Comparison of ENCODE assay signal across 8 mouse cellular contexts in genomic region chr6:83053136-83053960, GRCm38 (mm10). TPM values are rescaled to one million over a fixed set of nuclear protein-coding genes. Genes with fewer than 3 reads are reported as not detected.
A peak's percentile ranks its signal among the peaks of the same experiment; 100 is the strongest.
DNase-seq lines count a peak whose midpoint lies in the region; ATAC-seq and TF ChIP-seq lines count a peak whose summit lies in the region.

No protein-coding gene starts in this region.

- peak overlapping the region; percentile 88 for H3K4me2 ChIP-seq in limb, embryonic 14.5 days (replicated peaks; ENCODE audit: low read depth, low read length, severe bottlenecking)
- peak overlapping the region; percentile 82 for H3K4me2 ChIP-seq in midbrain, embryonic 15.5 days
- H3K4me2 ChIP-seq in stomach, postnatal 0 days (replicated peaks; ENCODE audit: low read depth): peak overlapping the region; percentile 97

- TF ChIP-seq EP300 in stomach, postnatal 0 days (optimal IDR thresholded peaks at IDR 0.05): no peak

- intact Hi-C loops in gastrocnemius, postnatal 14 days (cut with DNase I; ENCODE audit: low total_unique reads): no loop called here
- intact Hi-C loops in heart, postnatal 36 days (cut with DNase I): loop anchor here (5.0 kb wide), 1 partner anchor 364 kb away; no protein-coding TSS in a partner anchor

- H3K27ac ChIP-seq in cortical plate, adult 2 months (ENCODE audit: insufficient read depth, low read length): no peak overlapping the region
- H3K27ac ChIP-seq in limb, embryonic 14.5 days (replicated peaks; ENCODE audit: low read depth, low read length): peak overlapping the region; percentile 88
- peak overlapping the region; percentile 84 for H3K27ac ChIP-seq in midbrain, embryonic 15.5 days
- peak overlapping the region; percentile 71 for H3K27ac ChIP-seq in stomach, postnatal 0 days (replicated peaks)

- peak overlapping the region; percentile 60 for H3K4me3 ChIP-seq in cortical plate, adult 2 months (ENCODE audit: insufficient read depth, low read length)
- peak overlapping the region; percentile 96 for H3K4me3 ChIP-seq in limb, embryonic 14.5 days (replicated peaks; ENCODE audit: low read length)
- peak overlapping the region; percentile 53 for H3K4me3 ChIP-seq in midbrain, embryonic 15.5 days
- peak overlapping the region; percentile 95 for H3K4me3 ChIP-seq in stomach, postnatal 0 days (ENCODE audit: low read depth, low read length)

- under 1% methylated on average over 26 of the region's 26 CpGs for WGBS in limb, embryonic 14.5 days
- WGBS in midbrain, embryonic 15.5 days: 2% methylated on average over 26 of the region's 26 CpGs
- WGBS in stomach, postnatal 0 days: 3% methylated on average over 26 of the region's 26 CpGs

- no peak for TF ChIP-seq CTCF in cortical plate, adult 2 months (IDR thresholded peaks at IDR 0.05; ENCODE audit: extremely low read depth, insufficient read depth, low read length)
- TF ChIP-seq CTCF in stomach, postnatal 0 days (IDR thresholded peaks at IDR 0.05; ENCODE audit: low read depth): no peak

- H3K4me1 ChIP-seq in cortical plate, adult 2 months (ENCODE audit: control insufficient read depth, insufficient read depth, low read length): peaks cover 4% of the 10 kb centered on the region; the same call in 1 of the 2 replicates
- H3K4me1 ChIP-seq in limb, embryonic 14.5 days (ENCODE audit: control insufficient read depth, insufficient read depth, low read length): peaks cover 20% of the 10 kb centered on the region
- H3K4me1 ChIP-seq in midbrain, embryonic 15.5 days: peaks cover 32% of the 10 kb centered on the region
- peaks cover 3% of the 10 kb centered on the region; the same call in 1 of the 2 replicates for H3K4me1 ChIP-seq in stomach, postnatal 0 days (replicated peaks; ENCODE audit: control insufficient read depth, insufficient read depth)

- peaks cover 34% of the 10 kb centered on the region for H3K36me3 ChIP-seq in limb, embryonic 14.5 days (ENCODE audit: control insufficient read depth, insufficient read depth, low read length)
- H3K36me3 ChIP-seq in midbrain, embryonic 15.5 days (replicated peaks): peaks cover 4% of the 10 kb centered on the region; the same call in 1 of the 2 replicates
- H3K36me3 ChIP-seq in stomach, postnatal 0 days (ENCODE audit: control insufficient read depth, insufficient read depth, low read length): peaks cover 14% of the 10 kb centered on the region

- TF ChIP-seq POLR2A in cortical plate, adult 2 months (IDR thresholded peaks at IDR 0.05; ENCODE audit: extremely low read depth, insufficient read depth, low read length): no peak
- TF ChIP-seq POLR2A in limb, embryonic 14.5 days (IDR thresholded peaks at IDR 0.05; ENCODE audit: borderline replicate concordance, extremely low read depth, insufficient read depth, insufficient read length): no peak

- peak overlapping the region; percentile 89 for H3K9ac ChIP-seq in limb, embryonic 14.5 days (ENCODE audit: low read depth, low read length, severe bottlenecking)
- peak overlapping the region; percentile 78 for H3K9ac ChIP-seq in midbrain, embryonic 15.5 days
- H3K9ac ChIP-seq in stomach, postnatal 0 days (ENCODE audit: low read length): peak overlapping the region; percentile 96

- no peaks in the 10 kb centered on the region for H3K27me3 ChIP-seq in limb, embryonic 14.5 days (ENCODE audit: control insufficient read depth, insufficient read depth, low read length)
- no peaks in the 10 kb centered on the region for H3K27me3 ChIP-seq in midbrain, embryonic 15.5 days (replicated peaks)
- H3K27me3 ChIP-seq in stomach, postnatal 0 days (ENCODE audit: control insufficient read depth, insufficient read depth, low read length): no peaks in the 10 kb centered on the region

- peak; percentile 27 for DNase-seq in gastrocnemius, postnatal 14 days
- no peak for DNase-seq in gastrocnemius, postnatal 4 days (ENCODE audit: low spot score in 2 of 2)
- DNase-seq in ES-CJ7 (ENCODE audit: low read depth, low spot score): peak; percentile 27
- peak; percentile 32 to 36 for DNase-seq in heart, postnatal 36 days
- DNase-seq in limb, embryonic 14.5 days (ENCODE audit: low spot score): no peak
- DNase-seq in stomach, postnatal 0 days (ENCODE audit: low spot score): peak; percentile 35

- no peak for ATAC-seq in limb, embryonic 14.5 days (ENCODE audit: low FRiP score, low read depth)
- ATAC-seq in midbrain, embryonic 15.5 days (replicated peaks): peak; percentile 5
- ATAC-seq in stomach, postnatal 0 days (ENCODE audit: low FRiP score, low TSS enrichment): no peak

- H3K9me3 ChIP-seq in limb, embryonic 14.5 days (ENCODE audit: control insufficient read depth, low read length): no peaks in the 10 kb centered on the region
- H3K9me3 ChIP-seq in midbrain, embryonic 15.5 days: no peaks in the 10 kb centered on the region
- H3K9me3 ChIP-seq in stomach, postnatal 0 days (ENCODE audit: control insufficient read depth, low read length): no peaks in the 10 kb centered on the region

RNA-seq across cellular contexts. Expression of gene Aup1, which starts 1.0 kb away (rescaled TPM):
- total RNA-seq in gastrocnemius, postnatal 14 days (2021): 10 to 100 TPM; 60.2 to 65.8 TPM
- total RNA-seq in gastrocnemius, postnatal 4 days (2021): 10 to 100 TPM; 75.5 to 86.3 TPM
- 224 and 239 TPM in 2 replicates for polyA plus RNA-seq in cortical plate, adult 2 months (2012; rRNA removed)
- 10 to 100 TPM; 78.1 to 82.2 TPM for total RNA-seq in heart, postnatal 36 days (2021)
- polyA plus RNA-seq in limb, embryonic 14.5 days (2012; rRNA removed): 331 and 427 TPM in 2 replicates
- polyA plus RNA-seq in limb, embryonic 14.5 days (2014; fragmentation: Nextera tagmentation; extraction: Ambion mirVana): 131 and 136 TPM in 2 replicates
- 182 and 198 TPM in 2 replicates for polyA plus RNA-seq in midbrain, embryonic 15.5 days (2015; fragmentation: Nextera tagmentation; extraction: Ambion mirVana)
- polyA plus RNA-seq in stomach, postnatal 0 days (2015; fragmentation: Nextera tagmentation; extraction: Ambion mirVana): 135 and 150 TPM in 2 replicates

RNA-seq across cellular contexts. Expression of gene Htra2, which starts 1.7 kb away (rescaled TPM):
- total RNA-seq in gastrocnemius, postnatal 14 days (2021): 10 to 100 TPM; 20.0 to 21.7 TPM
- total RNA-seq in gastrocnemius, postnatal 4 days (2021): 10 to 100 TPM; 30.1 to 33.5 TPM
- 58.8 and 66.9 TPM in 2 replicates for polyA plus RNA-seq in cortical plate, adult 2 months (2012; rRNA removed)
- total RNA-seq in heart, postnatal 36 days (2021): 10 to 100 TPM; 34.2 to 35.4 TPM
- polyA plus RNA-seq in limb, embryonic 14.5 days (2012; rRNA removed): 99.8 and 116 TPM in 2 replicates
- 47.0 and 48.4 TPM in 2 replicates for polyA plus RNA-seq in limb, embryonic 14.5 days (2014; fragmentation: Nextera tagmentation; extraction: Ambion mirVana)
- polyA plus RNA-seq in midbrain, embryonic 15.5 days (2015; fragmentation: Nextera tagmentation; extraction: Ambion mirVana): 79.0 and 81.2 TPM in 2 replicates
- polyA plus RNA-seq in stomach, postnatal 0 days (2015; fragmentation: Nextera tagmentation; extraction: Ambion mirVana): 31.3 and 35.7 TPM in 2 replicates

RNA-seq across cellular contexts. Expression of gene Dqx1, which starts 4.3 kb away (rescaled TPM):
- total RNA-seq in gastrocnemius, postnatal 14 days (2021): under 1 TPM; 0.27 to 0.35 TPM
- 1 to 10 TPM in 1 of 2 experiments, under 1 TPM in 1; 0.70 to 1.1 TPM for total RNA-seq in gastrocnemius, postnatal 4 days (2021)
- 0.52 and 0.68 TPM in 2 replicates for polyA plus RNA-seq in cortical plate, adult 2 months (2012; rRNA removed)
- under 1 TPM; 0.65 to 0.89 TPM for total RNA-seq in heart, postnatal 36 days (2021)
- polyA plus RNA-seq in limb, embryonic 14.5 days (2012; rRNA removed): 1.9 and 2.5 TPM in 2 replicates
- 0.35 and 0.37 TPM in 2 replicates for polyA plus RNA-seq in limb, embryonic 14.5 days (2014; fragmentation: Nextera tagmentation; extraction: Ambion mirVana)
- polyA plus RNA-seq in midbrain, embryonic 15.5 days (2015; fragmentation: Nextera tagmentation; extraction: Ambion mirVana): 0.51 and 0.75 TPM in 2 replicates
- 5.4 and 5.8 TPM in 2 replicates for polyA plus RNA-seq in stomach, postnatal 0 days (2015; fragmentation: Nextera tagmentation; extraction: Ambion mirVana)

RNA-seq across cellular contexts. Expression of gene Tlx2, which starts 16.7 kb away (rescaled TPM):
- not detected for total RNA-seq in gastrocnemius, postnatal 14 days (2021)
- not detected for total RNA-seq in gastrocnemius, postnatal 4 days (2021)
- not detected in 2 replicates for polyA plus RNA-seq in cortical plate, adult 2 months (2012; rRNA removed)
- not detected for total RNA-seq in heart, postnatal 36 days (2021)
- polyA plus RNA-seq in limb, embryonic 14.5 days (2012; rRNA removed): 0.08 TPM in 1 of 2 replicates, not detected in the other
- not detected in 2 replicates for polyA plus RNA-seq in limb, embryonic 14.5 days (2014; fragmentation: Nextera tagmentation; extraction: Ambion mirVana)
- polyA plus RNA-seq in midbrain, embryonic 15.5 days (2015; fragmentation: Nextera tagmentation; extraction: Ambion mirVana): not detected in 2 replicates
- polyA plus RNA-seq in stomach, postnatal 0 days (2015; fragmentation: Nextera tagmentation; extraction: Ambion mirVana): 2.4 TPM in 2 replicates

RNA-seq across cellular contexts. Expression of gene Loxl3, which starts 19.4 kb away (rescaled TPM):
- total RNA-seq in gastrocnemius, postnatal 14 days (2021): 1 to 10 TPM; 6.9 to 7.4 TPM
- 10 to 100 TPM; 15.4 to 17.3 TPM for total RNA-seq in gastrocnemius, postnatal 4 days (2021)
- polyA plus RNA-seq in cortical plate, adult 2 months (2012; rRNA removed): 4.9 and 6.6 TPM in 2 replicates
- total RNA-seq in heart, postnatal 36 days (2021): 1 to 10 TPM; 2.9 to 3.1 TPM
- polyA plus RNA-seq in limb, embryonic 14.5 days (2012; rRNA removed): 55.6 and 58.6 TPM in 2 replicates
- polyA plus RNA-seq in limb, embryonic 14.5 days (2014; fragmentation: Nextera tagmentation; extraction: Ambion mirVana): 24.1 and 26.0 TPM in 2 replicates
- 6.8 and 7.6 TPM in 2 replicates for polyA plus RNA-seq in midbrain, embryonic 15.5 days (2015; fragmentation: Nextera tagmentation; extraction: Ambion mirVana)
- 5.5 and 6.1 TPM in 2 replicates for polyA plus RNA-seq in stomach, postnatal 0 days (2015; fragmentation: Nextera tagmentation; extraction: Ambion mirVana)

Comparison
In these comparisons a context has a peak if more than half of its experiments do, and no peak if none do; other contexts are left out.
1. DNase-seq: peak in gastrocnemius, postnatal 14 days (single experiment), ES-CJ7 (single experiment), heart, postnatal 36 days (2 of 2) and stomach, postnatal 0 days (single experiment); none in gastrocnemius, postnatal 4 days (0 of 2) and limb, embryonic 14.5 days (single experiment).
2. Peak in every context shown above with its lines, with median percentiles within 50 percentile points of each other: H3K4me3 ChIP-seq, H3K4me2 ChIP-seq and H3K9ac ChIP-seq.